Mouse (Mus musculus) embryonic facial prominence, embryonic 11.5 days (tissue): ENCODE results near the gene Myrf. TPM values are rescaled to one million over a fixed set of nuclear protein-coding genes. Genes with fewer than 3 reads are reported as not detected.

Source experiments
- ATAC-seq: fragments of 200-750 bp; cut with Nextera tagmentation; replicated peaks from 2 replicates; pipeline ENCODE4 v1.8.0; 2017; ENCODE audit warnings: low read depth; ENCODE audit not compliant: insufficient number of reproducible peaks, low FRiP score, low TSS enrichment
- DNase-seq: peaks from one replicate; pipeline ENCODE4 v3.0.0-alpha.2; 2015; ENCODE audit warnings: low spot score
- H3K27ac ChIP-seq: fragments of 300-500 bp; sonication (generic); replicated peaks from 2 replicates; pipeline ENCODE4 v1.5.1; 2014; ENCODE audit warnings: mild to moderate bottlenecking, low read depth, low read length, control low read depth
- H3K27me3 ChIP-seq: fragments of 300-500 bp; sonication (generic); 2 replicates; pipeline ENCODE4 v1.6.1; 2014; ENCODE audit warnings: mild to moderate bottlenecking, low read length, moderate library complexity, mixed read lengths; ENCODE audit not compliant: control insufficient read depth, insufficient read depth
- H3K36me3 ChIP-seq: fragments of 300-500 bp; sonication (generic); replicated peaks from 2 replicates; pipeline ENCODE4 v1.6.1; 2014; ENCODE audit warnings: low read depth, mild to moderate bottlenecking, low read length, moderate library complexity, mixed read lengths; ENCODE audit not compliant: control insufficient read depth, insufficient read depth
- H3K4me1 ChIP-seq: fragments of 300-500 bp; sonication (generic); 2 replicates; pipeline ENCODE4 v1.6.1; 2014; ENCODE audit warnings: low read length, mixed read lengths; ENCODE audit not compliant: control insufficient read depth, insufficient read depth
- H3K4me2 ChIP-seq: fragments of 300-500 bp; sonication (generic); 2 replicates; pipeline ENCODE4 v1.6.1; 2014; ENCODE audit warnings: low read depth, mild to moderate bottlenecking, control low read depth, low read length, moderate library complexity
- H3K4me3 ChIP-seq: fragments of 300-500 bp; sonication (generic); 2 replicates; pipeline ENCODE4 v1.5.1; 2014; ENCODE audit warnings: low read depth, low read length, control low read depth
- H3K9ac ChIP-seq: fragments of 300-500 bp; sonication (generic); replicated peaks from 2 replicates; pipeline ENCODE4 v1.6.1; 2014; ENCODE audit warnings: mild to moderate bottlenecking, control low read depth, low read length
- H3K9me3 ChIP-seq: fragments of 300-500 bp; sonication (generic); replicated peaks from 2 replicates; pipeline ENCODE4 v1.6.1; 2016; ENCODE audit warnings: mild to moderate bottlenecking, low read length, inconsistent platforms, mixed read lengths; ENCODE audit not compliant: control insufficient read depth
- WGBS: fragments of 180-500 bp; shearing (Covaris S2); extraction: QIAGEN DNeasy Blood & Tissue Kit; methylation state at CpG from one replicate; pipeline ENCODE4 v1.1.7; 2014; 5-methylcytosine and 5-hydroxymethylcytosine counted together
- polyA plus RNA-seq: library from polyadenylated mRNA; unstranded; fragments of >200 nt; fragmentation: Nextera tagmentation; extraction: Ambion mirVana; gene quantifications from 2 replicates; pipeline ENCODE4 v1.2.1, GENCODE M21; 2014

Gene Myrf
- polyA plus RNA-seq, 1 experiment from 2014 or later: 2.6 TPM

GRCm38 (mm10) chr19:10231016-10231415 is 9.5 kb downstream of the Myrf start:
- Histone ChIP-seq H3K27ac (no peak overlapping the region), H3K9ac (peak overlapping the region; percentile 28; the same call in 1 of the 2 replicates), H3K4me3 (no peak overlapping the region), H3K4me2 (no peak overlapping the region), H3K27me3 (no peaks in the 10 kb centered on the region), H3K4me1 (peaks cover 7% of the 10 kb centered on the region; the same call in 1 of the 2 replicates), H3K9me3 (no peaks in the 10 kb centered on the region), H3K36me3 (no peaks in the 10 kb centered on the region)
- 8% methylated on average over 7 of the region's 7 CpGs for WGBS
- ATAC-seq (no peak), DNase-seq (peak; percentile 34)

GRCm38 (mm10) chr19:10225767-10226166 is 14.8 kb downstream of the Myrf start:
- Histone ChIP-seq H3K4me1 (peaks cover 6% of the 10 kb centered on the region; the same call in 1 of the 2 replicates), H3K4me3 (no peak overlapping the region), H3K4me2 (no peak overlapping the region), H3K36me3 (no peaks in the 10 kb centered on the region), H3K9ac (no peak overlapping the region), H3K27ac (no peak overlapping the region), H3K27me3 (no peaks in the 10 kb centered on the region), H3K9me3 (no peaks in the 10 kb centered on the region)
- ATAC-seq (no peak), DNase-seq (no peak)
- WGBS: 83% methylated on average over 4 of the region's 4 CpGs

GRCm38 (mm10) chr19:10224637-10225453 is 15.7 kb downstream of the Myrf start:
- DNase-seq (peak; percentile 55), ATAC-seq (peak; percentile 44; the same call in 1 of the 2 replicates)
- H3K9me3 ChIP-seq: no peaks in the 10 kb centered on the region
- peak overlapping the region; percentile 11; the same call in 1 of the 2 replicates for H3K4me2 ChIP-seq
- peak overlapping the region; percentile 50 for H3K9ac ChIP-seq
- H3K36me3 ChIP-seq: no peaks in the 10 kb centered on the region
- 23% methylated on average over 26 of the region's 26 CpGs for WGBS
- peaks cover 5% of the 10 kb centered on the region; the same call in 1 of the 2 replicates for H3K4me1 ChIP-seq
- no peaks in the 10 kb centered on the region for H3K27me3 ChIP-seq
- no peak overlapping the region for H3K27ac ChIP-seq
- no peak overlapping the region for H3K4me3 ChIP-seq

GRCm38 (mm10) chr19:10223561-10223960 is 17.0 kb downstream of the Myrf start:
- Histone ChIP-seq H3K9ac (no peak overlapping the region), H3K27ac (no peak overlapping the region), H3K4me1 (peaks cover 5% of the 10 kb centered on the region; the same call in 1 of the 2 replicates), H3K36me3 (no peaks in the 10 kb centered on the region), H3K9me3 (no peaks in the 10 kb centered on the region), H3K4me2 (no peak overlapping the region), H3K27me3 (no peaks in the 10 kb centered on the region), H3K4me3 (no peak overlapping the region)
- DNase-seq (no peak), ATAC-seq (no peak)
- 72% methylated on average over 4 of the region's 4 CpGs for WGBS

- DNase-seq (no peak), ATAC-seq (no peak)
- WGBS: 30% methylated on average over 8 of the region's 8 CpGs
- Histone ChIP-seq H3K4me3 (no peak overlapping the region), H3K9me3 (no peaks in the 10 kb centered on the region), H3K36me3 (no peaks in the 10 kb centered on the region), H3K9ac (no peak overlapping the region), H3K27ac (no peak overlapping the region), H3K4me2 (no peak overlapping the region), H3K27me3 (no peaks in the 10 kb centered on the region), H3K4me1 (peaks cover 5% of the 10 kb centered on the region; the same call in 1 of the 2 replicates)
Observed at GRCm38 (mm10) chr19:10222656-10223055, 17.9 kb downstream of the Myrf start.

GRCm38 (mm10) chr19:10221585-10221984 is 19.0 kb downstream of the Myrf start:
- H3K9ac ChIP-seq: no peak overlapping the region
- WGBS: 77% methylated on average over 4 of the region's 4 CpGs
- DNase-seq: peak; percentile 45
- no peak overlapping the region for H3K4me3 ChIP-seq
- no peaks in the 10 kb centered on the region for H3K36me3 ChIP-seq
- H3K27me3 ChIP-seq: no peaks in the 10 kb centered on the region
- H3K4me1 ChIP-seq: peaks cover 5% of the 10 kb centered on the region; the same call in 1 of the 2 replicates
- H3K4me2 ChIP-seq: no peak overlapping the region
- no peak for ATAC-seq
- H3K27ac ChIP-seq: no peak overlapping the region
- H3K9me3 ChIP-seq: no peaks in the 10 kb centered on the region

GRCm38 (mm10) chr19:10219593-10219992 is 21.0 kb downstream of the Myrf start:
- 69% methylated on average over 6 of the region's 6 CpGs for WGBS

DNA sequence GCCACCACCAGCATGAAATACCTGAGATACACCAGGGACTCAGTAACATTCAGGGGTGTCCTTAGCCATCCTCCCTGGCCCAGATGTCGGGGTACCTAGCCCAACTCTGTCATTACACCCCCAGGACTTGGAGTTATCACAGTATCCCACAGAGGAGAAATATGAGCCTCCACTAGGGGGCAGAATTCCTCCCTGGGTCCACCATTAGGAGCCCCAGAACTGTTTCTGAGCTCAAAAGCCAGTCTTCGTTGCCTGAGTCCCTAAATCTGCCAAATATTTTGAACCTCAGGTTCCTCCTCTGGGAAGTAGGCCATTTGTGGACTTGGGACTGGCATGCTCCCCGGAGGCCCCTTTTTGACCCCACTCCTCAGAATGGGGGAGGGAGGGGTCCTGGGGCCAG is 21.4 kb downstream of the Myrf start:
- Histone ChIP-seq H3K4me2 (no peak overlapping the region), H3K4me3 (no peak overlapping the region), H3K27me3 (no peaks in the 10 kb centered on the region), H3K9me3 (no peaks in the 10 kb centered on the region), H3K27ac (no peak overlapping the region), H3K36me3 (no peaks in the 10 kb centered on the region), H3K4me1 (no peaks in the 10 kb centered on the region), H3K9ac (no peak overlapping the region)
- 45% methylated on average over 3 of the region's 3 CpGs for WGBS
- DNase-seq (peak; percentile 83), ATAC-seq (no peak)

More at GRCm38 (mm10) chr19:10219593-10219992, 21.0 kb downstream of the Myrf start:
- H3K27me3 ChIP-seq: no peaks in the 10 kb centered on the region
- DNase-seq (no peak), ATAC-seq (no peak)
- no peak overlapping the region for H3K4me2 ChIP-seq
- H3K4me1 ChIP-seq: no peaks in the 10 kb centered on the region
- no peaks in the 10 kb centered on the region for H3K36me3 ChIP-seq
- no peak overlapping the region for H3K27ac ChIP-seq
- no peak overlapping the region for H3K4me3 ChIP-seq
- H3K9me3 ChIP-seq: no peaks in the 10 kb centered on the region
- no peak overlapping the region for H3K9ac ChIP-seq
